Mouse (Mus musculus) mouse embryonic stem cell (cell line): ENCODE data around the gene Rph3al.

Experiments
- in situ Hi-C, 2 experiments: fragments of 300-500 bp; cut with MboI; formaldehyde crosslinking; loops; 1 replicate in 1 of 2; 3 replicates in 1 of 2; pipeline ENCODE4 v1.14.3; 2019 to 2020; ENCODE audit warnings: low sequenced_read_pairs in 2 of 2, low pct_unique_long_range_greater_than_20kb in 1 of 2, mixed read lengths in 1 of 2; ENCODE audit not compliant: unreplicated experiment in 1 of 2

Gene Rph3al

DNA sequence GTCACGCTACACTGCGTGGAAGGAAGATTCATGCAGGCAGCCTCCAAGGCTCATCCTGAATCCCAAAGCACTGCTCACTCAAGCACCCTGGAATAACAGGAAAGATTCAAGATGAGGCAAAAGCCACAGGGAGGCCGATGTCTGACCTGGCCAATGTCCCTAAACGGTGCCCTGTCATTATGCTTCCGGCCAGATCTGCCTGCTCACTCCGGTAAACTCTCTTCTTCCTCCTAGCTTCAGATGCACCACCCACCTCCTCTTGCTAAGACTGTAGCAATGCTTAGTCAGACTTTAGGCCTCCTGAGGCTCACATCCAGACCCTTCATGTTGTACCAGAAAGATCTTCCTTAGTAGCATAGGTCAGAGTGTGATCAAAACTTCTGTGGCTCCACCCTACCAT lies 19.1 kb downstream of the Rph3al start:
- in situ Hi-C loops: no loop called here

DNA sequence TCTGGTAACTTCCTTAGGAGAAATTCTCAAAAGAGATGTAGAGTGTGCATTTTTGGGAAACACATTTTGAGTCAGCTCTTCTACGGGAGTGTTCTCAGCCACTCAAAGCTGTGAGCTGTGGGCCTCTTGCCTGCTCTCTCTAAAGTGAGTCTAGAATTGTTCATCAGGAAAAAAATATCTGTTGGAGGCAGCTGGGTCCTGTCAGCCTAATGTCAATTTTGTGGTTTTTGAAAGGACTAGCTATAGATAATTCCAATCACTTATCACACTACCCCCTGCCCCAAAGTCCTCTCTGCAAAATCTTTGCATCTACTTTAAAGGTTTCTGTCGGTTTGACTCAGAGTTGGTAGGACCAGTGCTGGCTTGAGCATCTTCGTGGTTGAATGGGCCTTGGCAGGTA lies 20.9 kb downstream of the Rph3al start:
- in situ Hi-C loops: no loop called here

DNA sequence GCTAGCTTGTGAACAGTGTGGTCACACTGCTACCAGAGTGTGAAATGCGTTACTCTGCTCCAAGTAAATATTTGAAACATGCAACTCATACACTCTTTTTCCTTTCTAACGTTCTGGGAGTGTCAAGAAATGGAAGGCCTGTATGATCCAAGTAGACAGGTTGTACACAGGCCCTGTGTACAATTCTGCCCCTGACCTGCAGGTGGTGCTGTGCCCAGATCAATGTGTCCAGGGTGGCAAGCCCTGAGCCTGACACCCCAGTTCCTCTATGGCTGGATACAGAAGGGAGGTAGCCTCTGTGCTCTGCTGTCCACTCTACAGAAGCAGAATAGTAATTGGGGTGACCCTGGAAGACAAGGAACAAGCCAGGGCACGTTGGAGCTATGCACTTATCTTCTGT lies 24.3 kb downstream of the Rph3al start:
- in situ Hi-C loops: no loop called here

DNA sequence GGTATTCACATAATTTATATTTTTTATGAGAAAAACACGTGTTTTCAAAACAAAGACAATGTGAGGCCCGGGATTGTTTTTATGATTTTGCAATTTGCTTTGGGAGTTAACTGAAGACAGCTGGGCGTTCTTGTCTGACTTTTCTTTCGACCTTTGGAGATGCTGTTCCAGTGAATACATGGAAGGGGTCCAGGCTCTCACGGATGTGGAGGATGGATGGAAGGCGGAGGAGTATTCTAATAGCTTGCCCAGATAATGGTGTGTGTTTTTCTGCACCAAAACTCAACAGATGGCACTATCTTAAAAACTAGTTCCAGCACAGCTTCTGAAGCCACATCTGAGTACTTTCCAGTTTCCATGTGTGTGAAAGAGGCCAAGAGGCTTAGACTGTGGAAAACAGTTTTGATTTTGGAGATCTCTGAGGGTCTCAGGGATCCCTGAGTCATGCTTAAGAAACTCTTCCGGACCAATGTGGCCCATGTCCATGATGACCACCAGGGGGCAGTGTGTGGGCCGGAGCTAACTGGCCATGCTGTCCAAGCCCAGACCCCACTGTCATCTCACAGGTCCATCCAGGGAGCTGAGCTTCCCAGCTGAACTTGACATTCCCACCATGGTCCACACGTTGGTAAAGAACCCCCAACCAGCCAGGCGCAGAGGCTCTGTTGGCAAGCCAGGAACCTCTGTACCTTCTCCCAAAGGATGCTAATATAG lies 25.1 kb downstream of the Rph3al start:
- in situ Hi-C loops: no loop called here

DNA sequence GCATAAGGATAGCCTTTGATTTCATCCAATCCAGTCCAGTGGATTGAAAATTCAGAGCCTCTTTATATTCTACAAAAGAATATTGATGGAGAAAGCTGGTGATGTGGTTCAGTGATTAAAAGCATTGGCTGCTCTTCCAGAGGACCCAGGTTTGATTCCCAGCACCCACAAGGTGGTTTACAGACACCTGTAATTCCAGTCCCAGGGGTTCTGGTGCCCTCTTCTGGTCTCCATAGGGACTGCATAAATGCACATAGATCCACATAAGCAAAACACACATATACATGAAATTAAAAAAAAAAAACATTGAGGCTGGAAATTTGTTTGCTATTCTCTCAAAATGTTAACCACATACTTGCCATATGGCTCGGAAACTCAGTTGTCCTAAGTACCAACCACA lies 26.3 kb downstream of the Rph3al start:
- in situ Hi-C loops: no loop called here

DNA sequence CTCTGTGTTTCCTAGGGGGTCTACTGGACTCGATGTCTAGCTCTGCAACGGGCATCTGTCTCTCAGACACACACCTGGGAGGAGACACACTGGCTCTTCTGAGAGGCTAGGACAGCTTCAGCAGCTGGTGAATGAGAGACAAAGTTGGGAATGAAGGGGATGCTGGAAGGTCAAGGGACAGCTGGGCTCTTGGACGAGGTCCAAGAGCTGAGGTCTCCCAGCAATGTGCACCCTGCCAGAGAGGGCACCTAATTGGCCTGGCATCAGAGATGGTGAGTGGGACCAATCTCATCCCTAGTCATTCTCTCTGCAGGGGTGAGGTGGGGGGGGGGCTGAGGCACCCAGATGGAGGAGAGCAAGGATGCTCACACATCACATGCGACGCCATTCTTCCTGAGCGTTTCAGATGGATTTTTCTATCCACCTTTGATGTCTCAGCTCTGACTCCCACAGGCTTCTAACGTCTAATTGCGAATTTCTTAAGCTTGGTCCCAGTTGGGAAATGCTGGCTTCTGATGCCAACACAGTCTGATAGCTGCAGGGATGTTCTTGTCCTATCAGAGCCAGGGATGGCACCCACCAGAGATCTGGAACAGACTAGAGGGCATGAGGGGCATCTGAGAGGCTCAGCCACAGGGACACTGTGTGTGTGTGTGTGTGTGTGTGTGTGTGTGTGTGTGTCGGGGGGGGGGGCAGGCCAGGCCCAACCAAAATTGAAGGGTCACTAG lies 28.4 kb downstream of the Rph3al start:
- in situ Hi-C loops: loop anchor here in 1 of 2 experiments (10.0 kb wide), 1 partner anchor 195 kb away; no protein-coding TSS in a partner anchor

DNA sequence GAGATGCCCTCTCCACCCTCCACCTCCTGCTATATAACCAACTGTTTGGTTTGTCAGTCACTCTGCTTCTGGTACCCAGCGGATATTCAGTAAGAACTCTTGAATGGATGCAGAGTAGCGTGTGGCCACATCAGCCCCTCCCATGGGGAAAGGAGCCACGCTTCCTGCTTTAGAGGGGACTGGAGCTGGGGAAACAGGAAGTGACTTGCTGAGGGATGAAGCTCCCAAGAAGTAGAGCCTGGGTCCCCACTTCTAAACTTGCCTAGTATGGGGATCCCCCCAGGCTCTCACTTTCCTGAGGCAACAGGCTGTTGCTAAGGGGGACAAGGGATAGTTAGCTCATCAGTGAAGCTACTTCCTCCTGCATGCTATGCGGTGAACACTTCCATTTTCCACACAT lies 30.8 kb downstream of the Rph3al start:
- in situ Hi-C loops: loop anchor here in 1 of 2 experiments (10.0 kb wide), 1 partner anchor 193 kb away; no protein-coding TSS in a partner anchor

DNA sequence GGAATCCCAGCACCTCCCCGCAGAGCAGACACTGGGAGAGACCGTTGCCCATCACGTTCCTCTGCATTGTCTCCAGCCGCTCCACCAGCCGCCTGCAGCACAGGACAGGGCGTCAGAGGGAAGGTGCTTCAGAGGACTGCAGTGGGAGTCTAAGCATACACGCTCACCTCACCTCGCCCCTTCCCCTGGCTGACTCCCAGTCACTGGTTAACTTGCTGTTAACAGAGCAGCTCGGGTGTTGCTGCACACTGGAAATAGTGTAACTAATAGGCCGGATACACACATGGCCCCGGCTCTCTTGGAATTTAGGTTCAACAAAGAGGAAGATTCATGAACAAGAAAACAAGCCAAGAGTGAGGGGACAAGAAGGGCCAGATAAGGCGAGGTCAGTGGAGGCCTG lies 31.7 kb downstream of the Rph3al start:
- in situ Hi-C loops: loop anchor here in 1 of 2 experiments (10.0 kb wide), 1 partner anchor 192 kb away; no protein-coding TSS in a partner anchor

DNA sequence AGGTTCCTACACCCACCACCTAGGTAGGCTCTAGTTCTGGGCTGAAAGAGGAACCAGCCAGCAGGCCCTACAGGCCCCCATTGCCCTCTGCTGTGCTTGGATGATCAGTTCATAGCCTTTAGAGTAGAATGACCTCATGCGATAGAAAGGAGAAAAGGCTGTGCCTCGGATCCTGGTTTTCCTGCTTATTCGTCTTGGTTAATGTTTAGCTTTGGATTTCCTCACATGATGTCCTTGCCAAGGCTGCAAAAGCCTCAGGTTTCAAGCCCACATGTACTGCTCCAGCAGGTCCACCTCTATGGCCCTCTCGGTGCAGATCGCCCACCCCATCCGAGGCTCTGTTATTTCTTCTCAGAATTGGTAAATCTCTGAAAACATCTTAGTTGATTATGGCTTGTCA lies 33.2 kb downstream of the Rph3al start:
- in situ Hi-C loops: loop anchor here (5.0 to 10.0 kb wide), 4 partner anchors 118 to 193 kb away; no protein-coding TSS in a partner anchor

DNA sequence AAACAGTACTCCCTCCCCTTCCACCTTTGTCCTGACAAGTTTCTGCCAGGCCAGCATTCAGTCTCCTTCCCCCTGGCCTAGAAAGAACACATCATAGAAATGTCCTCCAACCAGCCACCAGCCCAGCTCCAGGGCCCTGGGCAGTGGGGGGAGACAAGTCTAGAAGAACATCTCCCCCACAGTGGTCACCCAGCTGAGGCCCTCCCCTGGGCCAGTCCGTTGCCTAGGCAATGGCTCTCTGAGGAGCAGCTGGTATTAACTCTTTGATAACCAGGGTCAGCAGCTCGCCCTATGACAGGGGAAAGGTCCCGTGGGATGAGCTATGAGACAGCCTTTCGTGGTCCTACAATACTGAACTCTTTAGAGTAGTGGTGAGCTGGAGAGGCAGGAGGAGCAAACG lies 33.7 kb downstream of the Rph3al start:
- in situ Hi-C loops: loop anchor here (5.0 to 10.0 kb wide), 4 partner anchors 117 to 192 kb away; no protein-coding TSS in a partner anchor

DNA sequence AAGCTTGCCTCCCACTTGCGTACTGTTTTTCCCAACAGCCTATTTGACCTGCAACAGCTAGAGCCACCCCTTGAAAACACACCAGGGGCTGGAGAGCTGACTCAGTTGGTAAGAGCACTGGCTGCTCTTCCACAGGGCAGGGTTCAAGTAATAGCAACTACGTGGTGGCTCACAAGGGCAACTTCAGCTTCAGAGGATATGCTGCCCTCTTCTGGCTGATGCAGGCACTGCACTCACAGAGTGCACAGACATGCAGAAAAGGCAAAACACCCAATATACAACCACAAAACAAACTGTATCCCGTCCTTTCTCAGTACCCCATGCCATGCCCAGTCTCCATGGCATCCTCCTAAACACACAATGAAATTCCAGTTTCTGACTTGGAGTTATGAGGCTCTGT lies 34.7 kb downstream of the Rph3al start:
- in situ Hi-C loops: loop anchor here (5.0 to 10.0 kb wide), 4 partner anchors 116 to 191 kb away; no protein-coding TSS in a partner anchor

DNA sequence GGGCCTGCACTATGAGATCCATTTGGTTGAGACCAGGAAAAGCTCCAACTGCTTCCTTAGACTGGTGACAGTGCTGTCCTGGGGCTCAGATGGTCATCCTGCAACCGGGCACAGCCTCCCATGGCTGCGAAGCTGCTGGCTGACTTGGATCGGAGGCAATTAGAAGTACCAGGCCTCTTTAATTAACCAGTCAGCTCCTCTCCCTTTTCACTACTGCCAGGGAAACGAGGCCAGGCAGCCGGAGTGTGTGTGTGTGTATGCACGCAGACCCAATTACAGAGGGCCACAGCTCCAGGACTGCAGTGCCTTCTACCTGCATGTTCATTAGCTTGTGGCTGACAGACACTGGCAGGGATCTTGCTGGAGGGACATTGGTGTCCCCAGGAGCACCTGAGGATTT lies 36.9 kb downstream of the Rph3al start:
- in situ Hi-C loops: loop anchor here (5.0 to 10.0 kb wide), 4 partner anchors 114 to 189 kb away; no protein-coding TSS in a partner anchor

DNA sequence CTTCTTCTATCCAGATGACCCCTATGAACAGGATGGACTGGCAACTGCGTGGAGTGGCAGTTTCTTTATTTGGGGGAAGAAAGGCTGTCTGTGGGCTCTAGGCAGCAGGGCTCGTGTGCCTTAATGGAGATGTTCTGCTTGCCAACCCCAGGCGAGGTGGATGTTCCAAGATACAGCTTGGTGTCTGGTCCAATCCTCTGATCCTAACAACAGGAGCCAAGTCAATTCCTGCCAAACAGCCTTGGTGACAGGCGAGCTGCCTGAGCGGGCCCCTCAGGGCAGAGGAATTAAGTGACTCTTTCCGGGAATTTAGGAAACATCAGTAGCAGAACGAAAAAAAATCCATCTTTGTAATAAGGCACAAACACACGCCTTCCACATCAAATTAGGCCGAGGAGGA lies 38.6 kb downstream of the Rph3al start:
- in situ Hi-C loops: loop anchor here (5.0 to 10.0 kb wide), 4 partner anchors 112 to 187 kb away; no protein-coding TSS in a partner anchor

DNA sequence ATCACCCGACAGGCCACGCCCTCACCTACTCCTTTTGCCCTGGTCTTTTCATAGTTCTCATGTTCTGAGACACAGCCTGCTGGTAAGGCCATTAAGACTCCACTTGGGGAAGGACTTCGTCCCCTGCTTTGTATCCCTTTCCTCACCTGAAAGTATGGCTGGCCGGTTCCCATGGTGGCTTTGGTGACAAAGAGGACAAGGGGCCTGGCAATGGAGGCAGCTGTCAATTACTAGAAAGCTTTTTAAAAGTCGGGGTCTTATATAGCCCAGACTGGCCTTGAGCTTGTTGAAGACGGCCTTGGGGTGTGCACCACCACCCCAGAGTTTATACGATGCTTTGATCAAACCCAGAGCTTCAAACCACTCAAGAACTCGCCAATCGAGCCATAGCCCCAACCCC lies 39.7 kb downstream of the Rph3al start:
- in situ Hi-C loops: no loop called here

DNA sequence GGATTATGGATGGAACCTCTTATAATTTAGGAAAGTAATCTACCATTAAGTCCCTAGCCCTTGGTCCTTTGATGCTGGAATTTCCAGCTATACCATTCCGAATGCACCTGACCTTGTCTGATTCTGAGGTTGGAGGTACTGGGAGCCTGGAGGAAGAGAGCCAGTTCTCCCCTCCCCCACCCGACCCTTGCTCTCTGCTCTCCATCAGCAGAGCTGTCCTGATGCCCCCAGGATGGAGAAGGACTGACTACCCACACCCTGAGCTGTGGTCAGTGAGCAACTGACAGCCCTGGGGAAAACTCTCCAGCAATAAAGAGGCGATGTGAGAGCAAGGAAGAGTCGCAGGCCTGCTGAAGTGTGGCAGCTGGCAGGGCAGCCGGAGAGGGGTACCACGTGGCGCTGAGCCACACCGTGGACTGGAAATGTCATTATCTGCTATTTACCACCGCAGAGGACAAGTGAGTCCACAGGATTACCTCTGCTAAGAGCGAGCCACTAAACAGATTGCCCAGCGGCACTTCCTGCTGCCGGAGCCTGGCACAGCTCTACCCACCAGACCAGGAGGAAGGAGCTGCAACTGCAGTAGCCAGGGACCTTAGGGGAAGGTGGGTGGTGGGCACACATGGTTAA lies 43.3 kb downstream of the Rph3al start:
- in situ Hi-C loops: no loop called here

DNA sequence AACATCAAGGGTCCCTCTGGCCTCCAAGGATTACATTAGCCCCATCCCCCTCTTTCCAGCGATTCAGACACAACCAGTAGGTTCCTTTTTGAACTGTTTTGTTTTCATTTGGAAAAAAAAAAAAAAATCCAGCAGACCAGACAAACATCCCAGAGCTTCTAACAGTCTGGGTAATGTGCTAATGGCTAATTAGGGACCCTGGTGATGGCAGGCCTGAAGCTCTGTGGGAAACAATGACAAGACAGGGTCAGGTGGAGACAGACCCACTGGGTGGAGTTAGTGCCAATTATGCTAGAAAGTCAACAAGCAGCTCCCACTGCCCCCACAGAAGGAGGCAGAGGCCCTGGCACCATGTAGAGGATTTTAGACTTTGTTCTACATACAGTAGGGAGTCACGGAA lies 44.3 kb downstream of the Rph3al start:
- in situ Hi-C loops: no loop called here

DNA sequence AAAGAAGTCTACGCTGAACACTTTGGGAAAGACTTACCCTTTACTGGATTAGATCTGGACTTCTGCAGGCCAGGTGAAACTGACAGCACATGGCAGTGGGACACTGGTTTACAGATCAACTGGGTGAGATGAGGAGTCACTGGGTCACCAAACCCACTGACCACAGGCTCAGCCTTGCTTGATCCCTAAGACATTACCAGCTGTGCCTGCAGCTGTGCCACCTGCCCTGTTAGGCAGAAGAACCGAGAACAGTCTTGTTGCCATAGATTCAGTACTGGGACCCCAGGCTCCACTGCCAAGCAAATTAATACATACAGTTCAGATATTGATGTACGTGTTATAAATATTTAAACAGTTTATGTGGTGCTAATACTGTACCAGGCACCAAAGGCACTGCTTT lies 50.9 kb downstream of the Rph3al start:
- in situ Hi-C loops: no loop called here

DNA sequence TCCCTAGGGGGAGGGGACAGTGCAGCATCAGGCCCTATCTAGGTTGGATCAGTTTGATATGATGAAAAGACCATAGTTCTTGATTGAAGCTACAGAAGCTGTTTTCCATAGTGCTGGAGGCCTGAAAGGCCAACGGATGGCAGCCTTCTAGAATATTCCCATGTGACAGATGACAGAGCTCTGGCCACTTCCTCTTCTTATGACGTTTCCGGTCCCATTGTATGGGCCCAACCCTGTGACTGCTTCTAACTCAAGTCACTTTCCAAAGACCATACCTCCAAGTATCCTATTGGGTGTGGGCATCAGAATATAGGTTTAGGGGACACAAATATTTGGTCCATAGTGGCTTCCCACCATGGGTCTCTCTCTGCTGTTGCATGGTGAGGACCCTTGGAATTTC lies 57.0 kb downstream of the Rph3al start:
- in situ Hi-C loops: no loop called here

DNA sequence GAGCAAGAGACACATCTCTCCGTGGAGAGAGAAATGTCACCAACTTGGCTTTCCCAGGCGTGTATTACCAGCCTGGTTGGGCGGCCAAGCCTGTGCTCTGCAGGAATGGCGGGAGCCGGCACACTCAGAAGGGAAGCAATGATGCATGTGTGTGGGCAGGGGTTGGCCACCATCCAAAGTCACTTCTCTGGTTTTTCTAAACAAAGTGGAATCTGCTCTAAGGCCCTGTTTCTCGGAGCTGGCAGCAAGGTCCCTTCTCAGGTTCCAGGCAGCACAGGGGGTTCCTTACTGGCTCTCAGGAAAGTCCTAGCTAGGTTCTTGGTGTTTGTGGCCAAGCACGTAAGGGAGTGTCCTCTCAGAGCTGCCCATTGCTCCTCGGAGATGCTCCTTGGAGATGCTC lies 58.2 kb downstream of the Rph3al start:
- in situ Hi-C loops: no loop called here
